Mouse (Mus musculus) urinary bladder, postnatal 36 days (tissue): ENCODE results near the gene Cep128.

Source experiments
- DNase-seq, 2 experiments: peaks; one replicate each; pipeline ENCODE4 v3.0.0; 2022; ENCODE audit warnings: low spot score in 2 of 2, mixed read lengths in 1 of 2

The Cep128 gene

DNA sequence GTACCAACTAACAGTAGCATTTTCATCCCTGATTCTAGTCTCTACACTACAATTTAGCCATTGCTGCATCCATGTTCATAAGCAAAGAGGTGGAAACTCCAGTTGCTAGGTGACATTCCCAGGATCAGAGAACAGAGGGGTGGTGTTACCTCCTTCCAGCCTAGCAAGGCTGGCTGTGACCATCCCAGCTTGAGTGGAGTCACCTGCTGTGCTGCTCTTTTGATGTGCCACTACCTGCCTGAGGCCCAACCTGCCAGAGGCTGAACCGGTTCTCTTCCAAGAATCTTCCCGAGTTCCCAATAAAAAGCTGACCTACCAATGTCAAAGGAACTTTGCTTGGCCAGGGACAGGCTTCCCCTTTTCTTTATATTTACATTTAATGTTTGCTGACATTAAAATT is 408.8 kb downstream of the Cep128 start:
- DNase-seq: no peak

DNA sequence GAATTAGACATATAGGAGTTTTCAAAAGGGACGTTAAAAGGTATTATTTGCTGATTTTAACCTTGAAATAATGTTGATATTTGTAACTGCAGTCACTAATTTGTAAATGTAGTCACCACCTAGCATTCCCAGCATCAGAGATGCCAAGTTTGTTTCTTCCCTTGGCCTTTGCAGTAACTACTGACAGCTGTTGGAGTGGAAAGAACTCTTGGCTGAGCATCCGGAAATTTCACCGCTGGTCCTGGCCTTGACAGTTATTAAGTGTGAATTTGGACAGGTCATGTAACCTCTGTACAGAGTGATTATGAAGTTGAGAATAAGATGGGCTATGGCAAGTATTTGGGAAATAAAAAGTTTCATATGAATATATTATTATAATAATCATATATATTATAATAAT is 413.1 kb downstream of the Cep128 start:
- no peak for DNase-seq

DNA sequence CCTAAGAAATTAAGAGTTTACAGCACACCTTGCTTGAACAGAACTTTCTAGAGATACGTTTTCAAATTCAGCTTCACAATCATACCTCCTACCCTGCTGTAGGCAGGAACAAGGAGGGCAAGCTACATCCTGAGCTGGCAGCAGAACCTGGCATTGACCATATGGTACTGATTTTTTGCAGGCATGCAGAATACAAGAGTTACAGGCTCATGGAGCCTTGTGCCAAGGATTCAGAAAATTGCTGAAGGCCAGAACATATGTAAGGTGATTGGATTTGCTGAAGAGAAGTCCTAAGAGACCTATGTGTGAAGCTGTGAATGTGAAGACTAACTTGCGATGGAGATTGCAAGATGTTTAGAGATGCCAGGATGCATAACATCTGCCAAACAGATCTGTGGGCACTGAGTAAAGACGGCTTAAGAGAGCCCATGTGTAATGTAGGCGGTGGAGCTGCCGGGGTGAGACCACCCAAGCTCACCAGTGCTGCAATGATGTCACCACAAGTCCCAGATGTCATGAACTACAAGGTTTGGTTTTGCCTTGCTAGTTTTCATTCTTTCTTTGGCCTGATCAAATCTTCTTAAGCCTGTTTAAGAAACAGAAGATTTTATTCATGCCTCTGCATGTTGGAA is 422.7 kb downstream of the Cep128 start:
- no peak for DNase-seq

GRCm38 (mm10) chr12:90954740-90955473 is 429.3 kb downstream of the Cep128 start:
- DNase-seq: no peak
